ENCODE assay signal across 8 mouse cellular contexts in genomic region chr5:114052246-114052761, GRCm38 (mm10). TPM values are rescaled to one million over a fixed set of nuclear protein-coding genes. Genes with fewer than 3 reads are reported as not detected.
A peak's percentile ranks its signal among the peaks of the same experiment; 100 is the strongest.
DNase-seq lines count a peak whose midpoint lies in the region; ATAC-seq and TF ChIP-seq lines count a peak whose summit lies in the region.

No protein-coding gene starts in this region.

- WGBS in hindbrain, embryonic 10.5 days: 41% methylated on average over 9 of the region's 9 CpGs
- 36% methylated on average over 9 of the region's 9 CpGs for WGBS in hindbrain, embryonic 13.5 days
- 25% methylated on average over 9 of the region's 9 CpGs for WGBS in hindbrain, embryonic 16.5 days
- 28% methylated on average over 9 of the region's 9 CpGs for WGBS in limb, embryonic 12.5 days
- 31% methylated on average over 9 of the region's 9 CpGs for WGBS in midbrain, embryonic 16.5 days

- no peak overlapping the region for H3K4me2 ChIP-seq in hindbrain, embryonic 13.5 days
- H3K4me2 ChIP-seq in hindbrain, embryonic 16.5 days (ENCODE audit: low read length): peak overlapping the region; percentile 6; the same call in 1 of the 2 replicates
- H3K4me2 ChIP-seq in limb, embryonic 12.5 days: peak overlapping the region; percentile 36
- peak overlapping the region; percentile 30; the same call in 1 of the 2 replicates for H3K4me2 ChIP-seq in midbrain, embryonic 16.5 days (ENCODE audit: low read length)

- no peaks in the 10 kb centered on the region for H3K36me3 ChIP-seq in hindbrain, embryonic 10.5 days
- H3K36me3 ChIP-seq in hindbrain, embryonic 13.5 days: peaks cover 64% of the 10 kb centered on the region
- peaks cover 14% of the 10 kb centered on the region for H3K36me3 ChIP-seq in hindbrain, embryonic 16.5 days (ENCODE audit: control insufficient read depth, insufficient read depth, low read length)
- no peaks in the 10 kb centered on the region for H3K36me3 ChIP-seq in limb, embryonic 12.5 days
- H3K36me3 ChIP-seq in midbrain, embryonic 16.5 days (ENCODE audit: control insufficient read depth, insufficient read depth, low read length): peaks cover 36% of the 10 kb centered on the region

- H3K27ac ChIP-seq in hindbrain, embryonic 10.5 days: peak overlapping the region; percentile 30
- no peak overlapping the region for H3K27ac ChIP-seq in hindbrain, embryonic 13.5 days
- H3K27ac ChIP-seq in gastrocnemius, adult 2 months: peak overlapping the region; percentile 66
- H3K27ac ChIP-seq in hindbrain, embryonic 16.5 days (ENCODE audit: low read depth, low read length): no peak overlapping the region
- H3K27ac ChIP-seq in limb, embryonic 12.5 days: peak overlapping the region; percentile 18; the same call in 1 of the 2 replicates
- no peak overlapping the region for H3K27ac ChIP-seq in midbrain, embryonic 16.5 days (ENCODE audit: low read length)

- peak; percentile 90 for TF ChIP-seq CTCF in gastrocnemius, adult 2 months (IDR thresholded peaks at IDR 0.05)

- DNase-seq in hindbrain, embryonic 10.5 days (ENCODE audit: low spot score): peak; percentile 78
- peak; percentile 61 for DNase-seq in cerebellum, adult 11-12 months
- peak; percentile 82 for DNase-seq in gastrocnemius, adult 2 months
- peak; percentile 41 to 80 for DNase-seq in spleen, postnatal 4 days (ENCODE audit: low spot score in 2 of 2)

- no peak for ATAC-seq in hindbrain, embryonic 13.5 days (ENCODE audit: low FRiP score)
- ATAC-seq in hindbrain, embryonic 16.5 days: no peak
- no peak for ATAC-seq in limb, embryonic 12.5 days (ENCODE audit: insufficient number of reproducible peaks, insufficient read depth, low FRiP score, low TSS enrichment, low read depth)
- ATAC-seq in midbrain, embryonic 16.5 days: no peak

- no peaks in the 10 kb centered on the region for H3K27me3 ChIP-seq in hindbrain, embryonic 10.5 days (ENCODE audit: insufficient read depth, poor library complexity, severe bottlenecking)
- no peaks in the 10 kb centered on the region for H3K27me3 ChIP-seq in hindbrain, embryonic 13.5 days
- no peaks in the 10 kb centered on the region for H3K27me3 ChIP-seq in hindbrain, embryonic 16.5 days (replicated peaks; ENCODE audit: control insufficient read depth, insufficient read depth, low read length)
- 0 out of 2 replicates have a peak, but pooled peaks cover 2% of the 10 kb centered on the region for H3K27me3 ChIP-seq in limb, embryonic 12.5 days
- H3K27me3 ChIP-seq in midbrain, embryonic 16.5 days (ENCODE audit: control insufficient read depth, insufficient read depth, low read depth, low read length): no peaks in the 10 kb centered on the region

- no peak overlapping the region for H3K9ac ChIP-seq in hindbrain, embryonic 13.5 days
- H3K9ac ChIP-seq in hindbrain, embryonic 16.5 days (ENCODE audit: low read depth, low read length): no peak overlapping the region
- no peak overlapping the region for H3K9ac ChIP-seq in limb, embryonic 12.5 days (replicated peaks)
- no peak overlapping the region for H3K9ac ChIP-seq in midbrain, embryonic 16.5 days (ENCODE audit: low read depth, low read length)

- peak overlapping the region; percentile 25; the same call in 1 of the 2 replicates for H3K4me3 ChIP-seq in hindbrain, embryonic 10.5 days
- H3K4me3 ChIP-seq in hindbrain, embryonic 13.5 days: no peak overlapping the region
- H3K4me3 ChIP-seq in gastrocnemius, adult 2 months: peak overlapping the region; percentile 51
- H3K4me3 ChIP-seq in hindbrain, embryonic 16.5 days (ENCODE audit: low read length): no peak overlapping the region
- peak overlapping the region; percentile 10; the same call in 1 of the 2 replicates for H3K4me3 ChIP-seq in limb, embryonic 12.5 days (replicated peaks)
- no peak overlapping the region for H3K4me3 ChIP-seq in midbrain, embryonic 16.5 days (ENCODE audit: low read depth, low read length)

- H3K9me3 ChIP-seq in hindbrain, embryonic 10.5 days: no peaks in the 10 kb centered on the region
- no peaks in the 10 kb centered on the region for H3K9me3 ChIP-seq in hindbrain, embryonic 13.5 days
- H3K9me3 ChIP-seq in hindbrain, embryonic 16.5 days (ENCODE audit: control insufficient read depth, low read length): no peaks in the 10 kb centered on the region
- no peaks in the 10 kb centered on the region for H3K9me3 ChIP-seq in limb, embryonic 12.5 days
- H3K9me3 ChIP-seq in midbrain, embryonic 16.5 days (replicated peaks; ENCODE audit: control insufficient read depth, low read length, poor library complexity, severe bottlenecking): no peaks in the 10 kb centered on the region

- H3K4me1 ChIP-seq in hindbrain, embryonic 10.5 days (replicated peaks): peaks cover 13% of the 10 kb centered on the region; the same call in 1 of the 2 replicates
- peaks cover 11% of the 10 kb centered on the region for H3K4me1 ChIP-seq in hindbrain, embryonic 13.5 days (replicated peaks)
- no peaks in the 10 kb centered on the region for H3K4me1 ChIP-seq in hindbrain, embryonic 16.5 days (ENCODE audit: control insufficient read depth, insufficient read depth, low read depth, low read length)
- H3K4me1 ChIP-seq in limb, embryonic 12.5 days (replicated peaks): no peaks in the 10 kb centered on the region; the same call in 1 of the 2 replicates
- H3K4me1 ChIP-seq in midbrain, embryonic 16.5 days (ENCODE audit: control insufficient read depth, insufficient read depth, low read length): peaks cover 2% of the 10 kb centered on the region; the same call in 1 of the 2 replicates

- intact Hi-C loops in gastrocnemius, adult 2 months (cut with DNase I): loop anchor here (5.0 kb wide), 2 partner anchors 75 to 255 kb away; partner anchors contain the start of gene Alkbh2

RNA-seq across cellular contexts. Expression of gene Usp30, which starts 13.0 kb away (rescaled TPM):
- polyA plus RNA-seq in hindbrain, embryonic 10.5 days (2016; fragmentation: Nextera tagmentation; extraction: Ambion mirVana): 12.3 and 13.2 TPM in 2 replicates
- 16.2 and 16.8 TPM in 2 replicates for polyA plus RNA-seq in hindbrain, embryonic 13.5 days (2015; fragmentation: Nextera tagmentation; extraction: Ambion mirVana)
- total RNA-seq in gastrocnemius, adult 2 months (2021): 1 to 10 TPM; 8.4 to 9.3 TPM
- 18.6 and 20.7 TPM in 2 replicates for polyA plus RNA-seq in hindbrain, embryonic 16.5 days (2015; fragmentation: Nextera tagmentation; extraction: Ambion mirVana)
- 14.0 and 15.5 TPM in 2 replicates for polyA plus RNA-seq in limb, embryonic 12.5 days (2016; fragmentation: Nextera tagmentation; extraction: Ambion mirVana)
- 19.9 and 22.7 TPM in 2 replicates for polyA plus RNA-seq in midbrain, embryonic 16.5 days (2015; fragmentation: Nextera tagmentation; extraction: Ambion mirVana)

RNA-seq across cellular contexts. Expression of gene Svop, which starts 39.1 kb away (rescaled TPM):
- polyA plus RNA-seq in hindbrain, embryonic 10.5 days (2016; fragmentation: Nextera tagmentation; extraction: Ambion mirVana): 11.3 and 30.3 TPM in 2 replicates
- 83.2 and 88.7 TPM in 2 replicates for polyA plus RNA-seq in hindbrain, embryonic 13.5 days (2015; fragmentation: Nextera tagmentation; extraction: Ambion mirVana)
- total RNA-seq in gastrocnemius, adult 2 months (2021): not detected
- polyA plus RNA-seq in hindbrain, embryonic 16.5 days (2015; fragmentation: Nextera tagmentation; extraction: Ambion mirVana): 97.2 and 98.7 TPM in 2 replicates
- 0.08 TPM in 1 of 2 replicates, not detected in the other for polyA plus RNA-seq in limb, embryonic 12.5 days (2016; fragmentation: Nextera tagmentation; extraction: Ambion mirVana)
- 111 and 113 TPM in 2 replicates for polyA plus RNA-seq in midbrain, embryonic 16.5 days (2015; fragmentation: Nextera tagmentation; extraction: Ambion mirVana)

RNA-seq across cellular contexts. Expression of gene Dao, which starts 48.8 kb away (rescaled TPM):
- not detected in 2 replicates for polyA plus RNA-seq in hindbrain, embryonic 10.5 days (2016; fragmentation: Nextera tagmentation; extraction: Ambion mirVana)
- polyA plus RNA-seq in hindbrain, embryonic 13.5 days (2015; fragmentation: Nextera tagmentation; extraction: Ambion mirVana): not detected in 2 replicates
- not detected for total RNA-seq in gastrocnemius, adult 2 months (2021)
- not detected in 2 replicates for polyA plus RNA-seq in hindbrain, embryonic 16.5 days (2015; fragmentation: Nextera tagmentation; extraction: Ambion mirVana)
- not detected in 2 replicates for polyA plus RNA-seq in limb, embryonic 12.5 days (2016; fragmentation: Nextera tagmentation; extraction: Ambion mirVana)
- polyA plus RNA-seq in midbrain, embryonic 16.5 days (2015; fragmentation: Nextera tagmentation; extraction: Ambion mirVana): not detected in 2 replicates

RNA-seq across cellular contexts. Expression of gene Ssh1, which starts 58.6 kb away (rescaled TPM):
- polyA plus RNA-seq in hindbrain, embryonic 10.5 days (2016; fragmentation: Nextera tagmentation; extraction: Ambion mirVana): 14.8 and 16.9 TPM in 2 replicates
- polyA plus RNA-seq in hindbrain, embryonic 13.5 days (2015; fragmentation: Nextera tagmentation; extraction: Ambion mirVana): 15.0 and 18.7 TPM in 2 replicates
- total RNA-seq in gastrocnemius, adult 2 months (2021): 1 to 10 TPM; 6.1 to 7.2 TPM
- 9.6 and 13.2 TPM in 2 replicates for polyA plus RNA-seq in hindbrain, embryonic 16.5 days (2015; fragmentation: Nextera tagmentation; extraction: Ambion mirVana)
- 16.6 and 17.3 TPM in 2 replicates for polyA plus RNA-seq in limb, embryonic 12.5 days (2016; fragmentation: Nextera tagmentation; extraction: Ambion mirVana)
- polyA plus RNA-seq in midbrain, embryonic 16.5 days (2015; fragmentation: Nextera tagmentation; extraction: Ambion mirVana): 9.4 and 13.7 TPM in 2 replicates

Comparison
In these comparisons a context has a peak if more than half of its experiments do, and no peak if none do; other contexts are left out.
1. H3K27ac ChIP-seq: peak in hindbrain, embryonic 10.5 days (single experiment), gastrocnemius, adult 2 months (single experiment) and limb, embryonic 12.5 days (single experiment); none in hindbrain, embryonic 13.5 days (single experiment), hindbrain, embryonic 16.5 days (single experiment) and midbrain, embryonic 16.5 days (single experiment).
2. H3K4me3 ChIP-seq: peak in hindbrain, embryonic 10.5 days (single experiment), gastrocnemius, adult 2 months (single experiment) and limb, embryonic 12.5 days (single experiment); none in hindbrain, embryonic 13.5 days (single experiment), hindbrain, embryonic 16.5 days (single experiment) and midbrain, embryonic 16.5 days (single experiment).
3. RNA of gene Svop, which starts 39.1 kb away (polyA plus RNA-seq): 111 to 113 TPM in midbrain, embryonic 16.5 days, 97.2 to 98.7 TPM in hindbrain, embryonic 16.5 days, 83.2 to 88.7 TPM in hindbrain, embryonic 13.5 days and 11.3 to 30.3 TPM in hindbrain, embryonic 10.5 days; 0.08 TPM in limb, embryonic 12.5 days; every median in the first group is over 10 times any median in the second.
4. Peak in every context shown above with its lines, with median percentiles within 50 percentile points of each other: DNase-seq.